Mouse (Mus musculus): ENCODE data around the gene Olfr688. TPM values are rescaled to one million over a fixed set of nuclear protein-coding genes. Genes with fewer than 3 reads are reported as not detected.

The Olfr688 gene
- total RNA-seq (2017): not detected in 2 replicates

DNA sequence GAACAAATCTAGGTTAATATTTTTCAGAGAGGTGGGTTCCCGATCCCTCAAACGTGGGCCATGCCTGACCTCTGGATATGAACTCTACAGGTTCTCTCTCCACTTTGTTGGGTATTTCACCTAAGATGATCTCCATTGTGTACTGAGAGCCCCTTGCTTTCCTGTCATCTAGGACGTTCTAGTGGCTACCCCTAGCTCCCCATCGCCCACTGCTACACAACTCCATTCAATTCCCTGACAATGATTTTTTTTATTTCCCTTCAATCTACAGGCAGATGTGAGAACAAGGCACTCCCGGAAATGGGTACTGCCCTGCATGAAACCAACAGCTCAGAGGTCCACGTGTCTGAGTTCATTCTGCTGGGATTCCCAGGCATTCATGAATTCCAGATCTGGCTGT lies at the start of gene Olfr688:
Gene Olfr688, plus strand, starts transcription at position 301 of the 400 bp plus-strand sequence.
- no peak for ATAC-seq (replicated peaks; ENCODE audit: low read depth, poor library complexity, severe bottlenecking)

DNA sequence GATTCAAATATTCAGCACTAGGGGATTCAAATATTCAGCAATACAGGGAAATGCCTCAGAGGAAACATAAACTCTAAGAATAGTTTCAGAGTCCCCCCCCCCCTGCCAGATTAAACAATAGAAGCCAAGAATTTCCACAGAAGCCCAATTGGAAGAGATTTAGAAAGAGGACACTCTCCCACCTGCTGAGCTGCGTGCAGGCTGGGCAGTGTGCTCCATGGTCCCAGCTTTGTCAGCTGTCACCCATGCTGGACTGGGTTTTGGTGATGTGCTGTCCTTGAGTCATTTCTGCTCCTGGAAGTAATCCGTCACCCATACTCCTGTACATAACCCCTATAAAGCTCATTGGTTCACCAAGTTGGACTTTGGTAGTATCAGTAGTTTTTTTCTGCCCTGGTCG lies 40.2 kb upstream of the Olfr688 start:
- ATAC-seq (replicated peaks; ENCODE audit: low read depth, poor library complexity, severe bottlenecking): no peak

DNA sequence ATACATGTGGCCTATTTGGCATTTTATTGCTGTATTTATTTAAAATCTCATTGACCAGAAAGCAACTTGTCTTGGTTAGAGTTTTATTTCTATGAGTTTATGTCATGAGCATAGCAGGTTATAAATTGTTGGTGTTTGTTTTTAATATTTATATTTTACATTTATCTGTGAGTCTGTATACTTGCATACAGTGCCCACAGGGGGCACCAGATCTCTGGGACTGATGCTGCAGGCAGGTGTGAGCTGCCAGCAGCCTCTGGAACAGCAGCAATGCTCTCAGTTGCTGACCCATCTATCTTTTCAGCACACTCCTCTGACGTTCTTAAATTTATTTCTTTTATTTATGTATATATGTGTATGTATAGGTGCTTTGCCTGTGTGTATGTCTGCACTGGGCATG lies 39.7 kb upstream of the Olfr688 start:
- ATAC-seq (replicated peaks; ENCODE audit: low read depth, poor library complexity, severe bottlenecking): no peak

DNA sequence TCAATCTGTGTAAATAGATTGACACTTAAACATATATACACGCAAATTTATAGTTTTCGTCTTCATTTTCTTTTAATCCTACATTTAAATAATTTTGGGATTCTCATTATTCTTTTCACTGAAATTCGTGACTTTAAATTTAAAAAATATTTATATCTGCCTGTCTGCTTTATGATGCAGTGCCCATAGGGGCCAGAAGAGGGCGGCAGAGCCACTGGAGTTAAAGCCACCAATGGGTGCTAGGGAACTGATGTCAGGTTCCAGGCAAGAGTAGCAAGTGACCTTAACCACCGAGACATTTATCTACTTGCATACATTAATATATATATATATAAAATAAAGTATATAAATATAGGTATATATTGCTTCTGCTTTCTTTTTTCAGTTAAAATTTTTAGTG lies 31.2 kb upstream of the Olfr688 start:
- peak; percentile 92 for ATAC-seq (replicated peaks; ENCODE audit: low read depth, poor library complexity, severe bottlenecking)

DNA sequence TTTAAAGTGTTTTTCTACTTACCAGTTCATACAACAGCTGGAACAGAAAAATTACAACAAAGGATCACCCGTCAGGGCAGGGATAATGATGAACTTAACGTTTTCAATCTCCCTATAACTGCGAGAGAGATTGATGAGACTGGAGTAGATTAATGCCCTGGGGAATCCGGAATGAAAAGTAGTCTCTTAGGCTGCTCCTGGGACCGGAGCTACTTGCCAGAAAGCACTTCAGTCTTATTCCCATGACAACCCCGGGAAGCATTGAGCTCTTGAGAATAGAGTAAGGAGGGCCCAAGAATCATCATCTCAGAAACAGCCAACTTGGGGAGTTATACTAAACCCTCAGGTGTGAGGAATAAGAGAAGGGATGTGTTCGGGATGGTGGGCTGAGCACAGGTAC lies 15.5 kb upstream of the Olfr688 start:
- no peak for ATAC-seq (replicated peaks; ENCODE audit: low read depth, poor library complexity, severe bottlenecking)

GRCm38 (mm10) chr7:105290051-105290450 lies 2.2 kb downstream of the Olfr688 start:
- no peak for ATAC-seq (replicated peaks; ENCODE audit: low read depth, poor library complexity, severe bottlenecking)

DNA sequence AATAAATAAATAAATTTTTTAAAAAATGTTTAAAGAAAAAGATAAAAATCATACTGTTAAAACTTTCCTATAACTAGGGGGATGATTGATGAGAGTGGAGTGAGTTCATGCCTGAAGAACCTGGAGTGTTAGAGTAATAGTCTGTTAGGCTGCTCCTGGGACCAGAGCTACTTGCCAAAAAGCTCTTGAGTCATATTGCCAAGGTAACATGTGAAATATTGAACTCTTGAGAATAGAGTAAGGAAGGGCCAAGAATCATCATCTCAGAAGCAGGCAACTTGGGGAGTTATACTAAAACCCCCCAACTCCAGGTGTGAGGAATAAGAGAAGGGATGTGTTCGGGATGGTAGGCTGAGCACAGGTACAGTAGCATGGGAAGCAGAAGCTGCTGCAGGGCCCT lies 23.0 kb downstream of the Olfr688 start, which contains the start of gene Olfr689:
Gene Olfr689, plus strand, starts transcription at position 301 of the 400 bp plus-strand sequence.
- no peak for ATAC-seq (replicated peaks; ENCODE audit: low read depth, poor library complexity, severe bottlenecking)

DNA sequence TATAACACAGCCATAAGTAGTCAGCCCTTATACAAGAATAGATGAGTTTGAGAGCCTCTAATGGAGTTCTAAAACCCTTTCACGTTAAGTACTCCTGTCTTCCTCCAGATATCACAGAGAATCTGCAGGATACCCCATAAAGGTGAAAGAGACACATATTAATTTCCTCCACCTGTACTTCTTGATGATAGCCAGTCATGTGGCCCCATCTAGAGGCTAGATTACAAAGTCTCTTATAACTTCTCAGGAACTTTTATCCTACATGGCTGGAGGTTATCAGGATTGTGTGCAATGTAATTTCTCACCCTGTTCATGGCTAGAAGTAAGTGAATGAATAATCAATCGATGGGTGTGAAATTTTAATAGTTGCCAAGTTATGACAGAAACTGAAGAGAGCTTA lies 37.4 kb downstream of the Olfr688 start:
- no peak for ATAC-seq (replicated peaks; ENCODE audit: low read depth, poor library complexity, severe bottlenecking)

GRCm38 (mm10) chr7:105334004-105334403 lies 46.1 kb downstream of the Olfr688 start, which contains the start of gene Olfr690:
TSS of gene Olfr690 (minus strand) at chr7:105334104.
- ATAC-seq (replicated peaks; ENCODE audit: low read depth, poor library complexity, severe bottlenecking): no peak

Other genes with a start within 250 kb of the Olfr688 start
- not detected in 2 replicates for gene Olfr677, start 236.7 kb upstream of the Olfr688 start, total RNA-seq (2017)
- not detected in 2 replicates for gene Olfr678, start 223.6 kb upstream of the Olfr688 start, total RNA-seq (2017)
- not detected in 2 replicates for gene Olfr679, start 206.9 kb upstream of the Olfr688 start, total RNA-seq (2017)
- not detected in 2 replicates for gene Olfr680-ps1, start 195.3 kb upstream of the Olfr688 start, total RNA-seq (2017)
- gene Olfr681, start 171.3 kb upstream of the Olfr688 start, total RNA-seq (2017): not detected in 2 replicates
- not detected in 2 replicates for gene Olfr683, start 141.1 kb upstream of the Olfr688 start, total RNA-seq (2017)
- not detected in 2 replicates for gene Olfr684, start 124.4 kb upstream of the Olfr688 start, total RNA-seq (2017)
- gene Olfr685, start 102.1 kb upstream of the Olfr688 start, total RNA-seq (2017): not detected in 2 replicates
- not detected in 2 replicates for gene Olfr686, start 80.6 kb upstream of the Olfr688 start, total RNA-seq (2017)
- gene Olfr689, start 23.1 kb downstream of the Olfr688 start, total RNA-seq (2017): not detected in 2 replicates
- not detected in 2 replicates for gene Olfr690, start 46.0 kb downstream of the Olfr688 start, total RNA-seq (2017)
- gene Olfr691, start 54.2 kb downstream of the Olfr688 start, total RNA-seq (2017): not detected in 2 replicates
- not detected in 2 replicates for gene Olfr692, start 80.1 kb downstream of the Olfr688 start, total RNA-seq (2017)
- not detected in 2 replicates for gene Gm5901, start 86.9 kb downstream of the Olfr688 start, total RNA-seq (2017)
- 9.0 and 10.0 TPM in 2 replicates for gene Fam160a2, start 112.0 kb downstream of the Olfr688 start, total RNA-seq (2017)
- not detected in 2 replicates for gene Cnga4, start 116.5 kb downstream of the Olfr688 start, total RNA-seq (2017)
- gene Cckbr, start 137.6 kb downstream of the Olfr688 start, total RNA-seq (2017): not detected in 2 replicates
- 0.59 and 0.92 TPM in 2 replicates for gene Cavin3, start 194.2 kb downstream of the Olfr688 start, total RNA-seq (2017)